Mouse (Mus musculus) stomach, postnatal 0 days (tissue): ENCODE results near the gene Rhobtb3.

Source experiments
- CTCF ChIP-seq: IDR thresholded peaks from 2 replicates; pipeline ENCODE4 v1.5.1; 2016; ENCODE audit warnings: antibody characterized with exemption, low read depth, mild to moderate bottlenecking, moderate library complexity
- EP300 ChIP-seq: optimal IDR thresholded peaks from 2 replicates; pipeline ENCODE3; 2016; ENCODE audit warnings: antibody characterized with exemption

DNA sequence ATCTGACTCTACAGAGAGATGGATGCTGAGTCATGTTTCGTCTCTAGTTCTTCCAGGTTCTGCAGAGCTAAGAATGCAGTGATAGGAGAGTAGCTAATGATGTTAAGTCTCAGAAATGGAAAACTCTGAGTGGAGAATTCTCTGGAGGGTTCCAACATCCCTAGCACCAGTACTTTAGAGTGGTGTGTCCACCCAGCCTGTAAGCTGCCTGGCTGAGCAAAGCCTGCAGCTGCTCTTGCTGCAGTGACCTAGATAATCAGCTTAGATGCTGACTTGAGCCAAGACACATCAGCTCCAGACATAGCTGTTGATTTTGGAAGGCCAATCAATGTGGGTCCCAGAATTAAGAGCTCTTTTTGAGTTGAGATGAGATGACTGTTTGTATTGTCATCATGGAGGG is 44.4 kb upstream of the Rhobtb3 start:
- no peak for TF ChIP-seq CTCF
- no peak for TF ChIP-seq EP300
